Mouse (Mus musculus) layer of hippocampus, postnatal 10 days (tissue): ENCODE measurements around the gene Gtf3c1. TPM values are rescaled to one million over a fixed set of nuclear protein-coding genes. Genes with fewer than 3 reads are reported as not detected.

Experiments
- DNase-seq, 2 experiments: peaks; one replicate each; pipeline ENCODE4 v3.0.0; 2021; ENCODE audit warnings: low spot score in 2 of 2
- total RNA-seq, 2 experiments: library from RNA; stranded (reverse); gene quantifications; 2 replicates each; pipeline ENCODE4 v1.2.3; 2021

Gtf3c1 gene
- total RNA-seq, 2 experiments from 2014 or later, result 79.0 to 87.7 TPM

DNA sequence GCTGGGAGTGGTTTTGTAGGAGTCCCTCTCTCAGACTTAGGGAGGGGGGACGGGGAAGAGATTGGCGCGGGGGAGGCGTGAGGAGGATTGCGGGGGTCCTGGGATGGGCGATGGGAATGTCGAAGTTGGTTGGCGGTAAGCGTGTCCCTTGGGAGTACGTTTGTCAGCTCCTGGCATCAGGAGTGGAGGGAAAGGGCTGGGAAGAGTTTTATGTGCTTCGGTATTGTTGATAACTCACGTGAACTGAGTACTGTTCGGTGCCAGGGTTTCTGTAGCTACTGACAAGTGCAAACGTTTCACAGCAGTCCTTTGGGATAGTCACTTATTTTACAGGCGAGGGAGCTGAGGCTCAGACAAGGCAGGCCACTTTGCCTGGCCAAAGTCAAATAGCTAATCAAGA is 520 bp upstream of the Gtf3c1 start:
- no peak for DNase-seq

DNA sequence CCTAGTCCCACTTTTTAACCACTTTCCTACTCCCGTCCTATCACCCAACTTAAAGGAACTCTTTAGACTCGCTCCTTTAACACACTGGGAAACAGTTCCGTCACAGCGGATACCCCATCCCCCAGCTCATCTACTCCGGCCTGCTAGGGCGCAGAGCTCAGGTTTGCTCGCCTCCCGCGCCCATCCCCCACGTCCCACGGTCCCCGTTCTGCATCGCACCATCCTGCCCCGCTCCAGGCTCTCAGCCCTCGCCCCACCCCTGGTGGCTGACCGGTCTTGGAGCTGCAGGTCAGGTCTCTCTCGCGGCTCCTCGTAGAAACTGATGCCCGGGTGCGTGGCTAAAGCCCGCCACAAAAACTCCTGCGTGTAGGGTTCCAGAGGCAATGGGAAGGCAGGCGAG is 394 bp downstream of the Gtf3c1 start:
- peak; percentile 67 to 73 for DNase-seq

DNA sequence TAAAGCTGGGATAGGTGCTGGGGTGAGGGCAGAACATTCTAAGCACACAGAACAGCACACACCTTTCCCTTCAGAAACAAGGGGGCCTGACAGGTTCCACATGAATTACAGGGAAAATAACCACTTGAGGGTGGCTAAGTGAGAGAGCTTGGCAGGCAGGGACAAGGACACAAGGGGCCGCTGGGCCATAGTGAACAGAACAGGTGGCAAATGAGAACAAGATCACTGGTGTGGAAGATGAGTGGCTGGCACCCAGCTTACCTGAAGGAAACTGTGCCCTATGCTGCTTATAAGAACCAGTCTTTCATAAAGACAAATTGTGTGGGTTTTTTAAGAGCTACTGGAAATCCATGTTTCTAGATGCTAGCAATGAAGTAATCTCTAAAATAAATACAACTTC is 4.8 kb downstream of the Gtf3c1 start:
- no peak for DNase-seq

DNA sequence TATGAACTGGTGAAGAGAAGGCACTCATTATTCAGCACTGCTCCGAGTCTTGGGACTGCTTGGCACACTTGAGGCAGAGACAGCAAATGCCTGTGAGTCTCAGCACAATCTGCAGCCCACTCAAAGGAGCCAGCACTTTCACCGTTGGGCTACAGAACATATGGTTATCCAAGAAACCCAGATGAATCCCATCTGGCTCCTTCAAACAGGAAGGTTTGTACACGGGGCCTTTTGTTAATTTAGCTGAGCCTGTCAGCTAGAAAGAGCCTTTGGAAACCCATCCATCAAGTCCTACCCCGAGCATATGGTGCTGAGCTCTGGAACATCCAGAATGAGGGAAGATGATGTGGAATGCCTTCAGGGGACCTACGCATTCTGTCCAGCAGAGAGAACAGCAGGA is 13.5 kb downstream of the Gtf3c1 start:
- DNase-seq, result peak in 1 of 2 experiments; percentile 15

DNA sequence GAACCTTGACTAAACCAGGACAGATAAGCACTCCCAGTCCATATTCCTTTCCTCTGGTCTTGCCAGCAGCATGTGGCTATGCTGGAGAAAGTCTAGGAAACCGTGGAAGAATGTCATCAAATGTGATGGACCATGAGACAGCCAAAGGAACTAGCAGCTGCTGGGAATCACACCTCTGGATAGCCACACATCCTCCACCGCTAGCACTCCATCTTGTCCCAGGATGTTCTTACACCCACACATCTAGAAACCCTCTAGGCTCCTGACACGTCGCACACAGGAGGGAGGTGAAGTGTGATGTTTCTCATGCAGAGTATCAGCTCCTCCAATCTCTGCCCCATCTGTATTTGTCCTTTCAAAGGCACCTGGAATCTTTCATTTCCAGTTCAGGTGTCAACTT is 17.1 kb downstream of the Gtf3c1 start:
- DNase-seq, result no peak

DNA sequence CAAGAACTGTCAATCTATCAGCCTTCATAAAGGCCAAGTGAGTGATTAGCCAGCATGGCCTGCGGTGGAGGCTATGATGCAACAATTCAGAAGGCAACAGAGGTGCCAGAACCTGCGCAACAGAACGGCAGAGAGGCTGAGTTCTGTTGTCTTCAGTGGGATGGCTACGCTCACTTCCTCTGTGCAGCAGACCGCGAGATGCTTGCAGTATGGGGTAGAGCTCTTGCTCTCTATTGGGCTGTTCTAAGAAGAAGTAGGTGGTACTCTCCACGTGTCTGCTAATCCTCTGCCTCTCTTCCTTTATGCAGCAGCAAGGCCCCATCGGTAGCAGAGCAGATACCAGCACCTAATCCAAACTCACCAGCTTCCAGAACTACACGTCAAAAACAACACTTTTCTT is 27.6 kb downstream of the Gtf3c1 start:
- DNase-seq, result no peak

DNA sequence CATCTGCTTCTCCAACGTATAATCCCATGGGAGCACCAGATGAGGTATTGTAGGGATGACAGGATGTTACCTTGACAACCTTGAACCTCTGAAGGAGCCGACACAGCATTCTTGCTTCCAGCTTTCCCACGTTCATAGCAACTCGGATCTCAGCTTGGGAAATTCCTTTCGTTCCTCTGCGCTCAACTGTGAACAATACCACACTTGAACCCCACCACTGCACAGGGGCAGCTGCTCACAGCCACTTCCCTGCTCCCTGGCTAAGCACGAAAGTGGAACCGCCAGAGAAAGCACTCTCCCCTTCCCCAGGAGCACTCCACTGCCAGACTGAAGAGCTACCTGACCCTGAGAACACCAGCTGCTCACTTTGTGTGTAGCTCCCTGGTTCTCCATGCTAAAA is 28.8 kb downstream of the Gtf3c1 start:
- DNase-seq, result no peak

DNA sequence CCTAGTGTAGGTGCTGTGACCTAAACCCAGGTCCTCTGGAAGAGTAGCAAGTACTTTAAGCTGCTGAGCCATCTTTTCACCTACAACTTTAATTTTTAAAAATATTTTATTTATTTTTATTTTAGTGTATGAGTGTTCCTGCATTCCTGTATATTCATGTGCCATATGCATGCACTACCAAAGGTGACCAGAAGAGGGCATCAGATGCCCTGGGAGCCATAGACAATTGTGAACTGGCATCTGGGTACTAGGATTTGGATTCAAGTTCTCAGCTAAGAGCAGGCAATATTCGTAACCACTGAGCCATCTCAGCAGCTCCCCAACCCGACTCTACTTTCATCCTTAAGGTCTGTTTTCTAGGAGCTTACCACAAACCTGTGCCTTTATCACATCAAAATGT is 32.7 kb downstream of the Gtf3c1 start:
- DNase-seq, result peak; percentile 38 to 64

DNA sequence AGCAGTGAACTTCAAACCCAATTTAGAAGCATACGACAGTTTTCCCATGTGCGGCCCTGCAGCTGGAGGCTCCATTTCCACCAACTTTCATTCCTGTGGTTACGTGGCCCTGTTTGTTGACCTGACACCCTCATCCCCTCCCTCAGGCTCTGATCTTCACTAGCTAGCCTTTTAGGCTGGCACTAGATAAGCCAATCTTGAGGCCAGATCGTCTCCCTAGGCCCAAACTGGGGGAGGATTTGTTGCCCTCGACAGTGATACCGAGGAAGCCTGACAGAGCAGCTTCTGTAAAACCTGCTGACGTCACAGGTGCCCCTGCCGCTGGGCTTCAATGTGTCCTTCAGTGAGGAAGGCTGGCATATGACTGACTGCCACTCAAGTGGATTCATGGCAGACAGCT is 36.2 kb downstream of the Gtf3c1 start:
- no peak for DNase-seq

DNA sequence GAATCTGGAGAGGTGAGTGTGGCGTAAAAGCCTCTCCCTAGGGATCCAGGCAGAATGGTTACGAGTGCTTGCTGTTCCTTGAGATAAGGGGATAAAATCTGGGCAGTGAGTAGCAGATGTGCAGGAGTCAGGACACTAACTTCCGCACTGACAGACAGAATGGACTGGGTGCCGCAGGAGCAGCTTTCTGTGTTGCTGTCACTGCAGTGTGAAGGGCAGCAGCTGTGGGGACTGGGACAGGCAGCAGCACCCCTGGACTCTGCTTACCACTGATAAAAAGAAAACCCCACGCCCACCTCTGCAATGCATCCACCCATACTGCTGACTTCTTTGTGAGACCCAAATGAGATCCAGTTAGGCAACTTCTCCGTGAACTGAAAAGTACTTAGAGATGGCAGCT is 36.7 kb downstream of the Gtf3c1 start:
- DNase-seq, result no peak

DNA sequence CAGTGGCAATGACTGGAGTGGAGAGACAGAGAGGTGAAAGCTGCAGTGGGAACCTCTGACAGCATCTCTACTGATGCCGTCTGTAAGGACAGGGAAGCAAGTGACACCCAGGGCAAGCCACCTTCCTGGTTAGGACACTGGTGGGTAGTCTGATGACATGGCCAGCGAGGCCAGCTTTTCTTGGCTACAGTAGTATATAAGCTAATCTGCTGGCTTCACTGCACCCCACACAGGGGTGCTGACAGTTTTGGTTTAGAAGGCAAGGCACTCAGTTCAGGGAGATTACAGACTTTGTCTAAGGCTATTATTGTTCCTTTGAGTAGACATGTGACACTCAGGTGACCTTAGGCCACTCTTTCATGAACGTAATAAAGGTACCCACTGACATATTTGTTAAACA is 43.9 kb downstream of the Gtf3c1 start:
- DNase-seq, result no peak

DNA sequence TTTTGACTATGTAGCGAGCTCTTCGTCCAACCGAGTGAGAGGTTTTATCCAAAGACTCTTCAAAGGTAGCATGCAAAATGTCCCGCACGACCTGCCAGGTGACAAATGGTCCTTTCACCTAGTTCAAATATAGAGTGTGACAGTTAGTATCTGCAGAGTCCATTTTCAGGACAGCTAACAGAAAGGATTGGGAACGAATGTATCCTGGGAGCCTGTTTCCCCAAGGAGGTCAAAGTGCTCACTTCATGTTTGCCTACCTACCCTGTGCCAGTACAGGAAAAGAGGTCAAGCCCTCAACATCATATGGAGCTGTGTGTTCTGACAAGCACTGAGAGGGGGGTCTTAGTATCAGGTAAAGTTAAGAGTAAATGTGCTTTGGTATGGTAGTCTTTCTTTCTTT is 50.1 kb downstream of the Gtf3c1 start:
- no peak for DNase-seq

DNA sequence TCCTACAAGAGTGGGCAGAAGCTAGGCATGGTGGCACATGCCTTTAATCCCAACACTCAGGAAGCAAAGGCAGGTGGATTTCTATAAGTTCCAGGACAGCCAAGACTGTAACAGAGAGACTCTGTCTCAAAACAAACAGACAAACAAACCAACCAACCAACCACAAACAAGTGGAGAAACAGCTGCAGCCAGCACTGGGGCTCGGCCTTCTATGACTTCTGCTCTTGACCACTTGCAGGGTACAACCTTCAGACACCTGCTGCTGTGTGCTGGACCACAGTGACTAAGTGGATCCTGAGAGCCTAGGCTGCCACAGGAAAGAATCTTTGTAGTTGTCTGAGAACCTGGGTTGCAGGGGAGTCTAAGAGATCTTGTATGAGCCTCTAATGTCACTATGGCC is 58.6 kb downstream of the Gtf3c1 start:
- no peak for DNase-seq

DNA sequence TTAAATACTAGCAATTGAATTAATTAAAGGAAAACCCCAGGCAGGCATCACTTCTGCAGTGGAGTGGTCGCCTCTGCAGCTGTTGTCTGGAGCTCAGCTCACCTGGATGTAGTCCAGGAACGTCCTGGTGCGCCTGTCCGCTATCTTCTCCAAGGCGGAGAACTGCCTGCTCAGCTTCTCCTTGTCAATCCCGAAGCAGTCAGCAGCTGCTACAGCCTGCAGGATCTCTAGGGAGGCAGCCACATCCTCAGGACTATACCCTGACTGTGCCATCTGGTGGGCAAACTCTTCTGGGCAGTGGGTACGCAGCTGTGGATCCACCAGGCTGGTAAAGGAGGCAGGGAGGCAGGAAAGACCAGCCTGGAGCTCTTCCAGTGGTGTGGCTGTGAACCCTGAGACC is 62.2 kb downstream of the Gtf3c1 start:
- DNase-seq, result no peak

DNA sequence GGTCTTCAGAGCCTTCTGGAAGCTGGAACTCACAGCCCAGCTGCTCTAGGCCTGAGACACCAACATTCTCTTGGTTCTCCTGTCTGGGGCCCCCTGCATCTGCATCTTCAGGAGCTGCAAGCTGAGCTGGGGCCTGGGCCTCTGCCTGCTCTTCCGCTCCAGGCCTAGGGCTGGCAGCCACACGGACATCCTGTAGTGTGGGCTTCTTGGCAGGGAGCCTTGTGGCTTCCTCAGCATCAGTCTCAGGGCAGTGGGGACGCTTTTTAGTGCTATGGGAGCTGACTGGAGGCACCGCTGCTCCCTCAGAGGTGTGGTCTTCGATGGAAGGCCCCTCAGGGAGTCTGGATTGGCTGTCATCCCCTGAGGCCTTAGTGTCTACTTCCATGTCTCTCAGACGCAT is 63.7 kb downstream of the Gtf3c1 start:
- DNase-seq, result no peak

DNA sequence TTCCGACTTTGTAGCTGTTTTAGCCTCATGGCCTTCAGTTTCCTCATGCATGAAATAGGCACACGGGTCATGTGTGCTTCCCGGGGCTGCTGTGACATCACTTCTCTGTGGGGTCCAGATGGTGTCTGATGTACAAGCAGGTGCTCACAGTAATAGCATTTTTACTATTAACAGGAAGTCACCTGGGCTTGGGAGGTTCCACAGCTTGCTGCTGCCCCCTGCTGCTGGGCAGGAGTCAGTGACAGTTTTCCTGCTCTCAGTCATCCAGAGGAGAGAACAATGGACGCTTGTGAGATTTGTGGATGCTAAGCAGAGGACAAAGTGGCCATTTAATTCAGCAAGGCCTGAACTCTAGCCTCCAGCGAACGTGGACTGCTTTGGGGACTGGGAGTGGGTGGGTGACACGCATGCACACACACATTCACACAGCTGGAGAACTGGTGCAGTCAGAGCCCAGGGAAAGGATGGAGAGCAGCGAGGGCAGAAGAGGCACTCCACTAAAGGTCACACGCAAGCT is 68.7 kb downstream of the Gtf3c1 start:
- DNase-seq, result peak; percentile 79 to 87

DNA sequence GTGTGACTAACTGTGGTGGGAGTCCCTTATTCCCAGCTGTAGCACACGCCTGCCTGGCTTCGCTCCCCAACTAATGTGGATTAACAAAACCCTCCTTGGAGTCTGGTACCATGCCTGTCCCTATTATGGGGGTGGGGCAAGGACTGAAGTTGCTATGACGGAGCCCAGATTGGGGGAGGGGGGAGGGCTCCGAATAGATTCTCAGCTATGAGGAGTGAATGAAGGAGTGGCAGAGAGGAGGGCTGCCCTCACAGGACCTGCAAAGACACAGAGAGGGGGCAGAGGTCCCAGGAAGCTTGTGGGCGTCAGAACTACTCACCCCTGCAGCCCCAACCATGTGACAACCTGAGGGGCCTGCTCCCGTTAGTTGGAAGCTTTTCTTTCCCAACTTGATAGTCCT is 69.2 kb downstream of the Gtf3c1 start:
- DNase-seq, result no peak

DNA sequence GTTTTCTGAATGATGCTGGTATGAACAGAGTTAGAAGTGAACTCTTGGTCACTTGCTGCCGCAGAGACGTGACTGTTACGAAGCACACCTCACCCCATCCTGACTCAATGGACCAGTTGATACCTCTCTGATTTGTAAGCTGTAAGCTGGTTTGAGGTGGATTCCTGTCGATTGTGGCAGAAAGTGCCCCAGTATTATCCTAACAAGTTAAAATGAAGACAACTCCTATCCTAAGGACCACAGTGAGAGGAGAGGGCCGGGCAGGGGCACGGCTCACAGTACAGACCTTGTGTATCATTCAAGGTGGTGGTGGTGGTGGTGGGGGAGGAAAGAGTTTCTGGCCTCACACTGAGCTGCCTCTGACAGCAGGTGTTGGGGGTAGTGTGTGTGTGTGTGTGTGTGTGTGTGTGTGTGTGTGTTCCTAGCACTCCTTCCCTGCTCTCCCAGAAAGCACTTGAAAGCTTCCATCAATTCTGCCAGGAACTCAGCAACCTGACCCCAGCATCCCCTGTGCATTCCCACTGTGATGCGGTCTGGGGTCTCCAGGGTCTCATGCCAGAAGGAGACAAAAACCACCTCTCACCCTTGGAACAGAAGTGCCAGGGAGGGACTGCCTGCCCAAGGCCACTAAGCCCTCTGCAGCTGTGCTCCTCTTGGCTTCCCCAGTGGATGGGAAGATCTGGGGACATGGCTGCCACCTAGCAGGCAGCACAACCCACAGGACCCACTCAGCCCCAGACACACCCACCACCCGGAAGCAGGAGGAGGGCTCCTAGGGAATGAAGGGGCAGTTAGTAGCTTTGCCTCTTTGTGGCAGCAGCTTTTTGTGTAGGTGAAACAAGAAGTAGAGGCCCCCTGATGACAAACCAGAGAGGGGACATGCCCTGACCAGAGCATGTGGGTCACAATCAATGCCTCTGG is 70.1 kb downstream of the Gtf3c1 start:
- no peak for DNase-seq

DNA sequence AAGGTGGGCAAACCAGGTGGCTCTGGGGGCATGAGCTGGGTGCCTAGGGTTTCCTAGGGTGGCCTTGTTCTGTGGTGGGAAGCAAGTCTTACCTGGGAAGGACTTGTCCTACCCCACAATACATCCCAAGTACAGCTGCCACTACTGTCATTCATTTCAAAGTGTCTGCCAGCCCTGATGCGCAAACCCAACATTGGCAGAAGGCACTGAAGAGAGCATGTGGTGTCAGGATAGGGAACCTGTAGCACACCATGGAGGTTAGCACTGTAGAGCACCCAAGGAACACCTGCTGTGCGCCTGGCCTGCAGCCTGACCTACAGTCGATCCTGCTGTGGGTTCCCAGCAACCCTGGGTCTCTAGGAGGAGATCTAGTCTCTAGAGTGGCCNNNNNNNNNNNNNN is 76.6 kb downstream of the Gtf3c1 start:
- DNase-seq, result no peak

DNA sequence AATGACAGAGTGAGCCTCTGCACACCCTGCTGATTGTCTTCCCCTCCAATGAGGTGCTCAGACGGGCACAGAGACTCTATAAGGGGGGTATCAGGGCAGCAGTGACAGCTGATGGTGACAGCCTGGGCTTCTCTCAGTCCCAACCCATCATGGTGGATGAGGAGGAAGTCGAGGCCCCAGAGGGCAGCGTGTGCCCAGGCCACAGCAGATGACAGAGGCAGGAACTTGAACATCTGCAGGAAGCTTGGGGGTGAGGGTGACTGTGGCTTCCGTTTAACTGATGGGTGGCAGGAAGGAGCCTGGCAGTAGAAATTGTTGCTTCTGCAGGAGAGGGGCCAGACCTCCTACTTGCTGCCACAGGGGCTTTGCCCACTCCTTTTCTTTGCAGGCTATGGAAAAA is 77.3 kb downstream of the Gtf3c1 start:
- DNase-seq, result no peak

DNA sequence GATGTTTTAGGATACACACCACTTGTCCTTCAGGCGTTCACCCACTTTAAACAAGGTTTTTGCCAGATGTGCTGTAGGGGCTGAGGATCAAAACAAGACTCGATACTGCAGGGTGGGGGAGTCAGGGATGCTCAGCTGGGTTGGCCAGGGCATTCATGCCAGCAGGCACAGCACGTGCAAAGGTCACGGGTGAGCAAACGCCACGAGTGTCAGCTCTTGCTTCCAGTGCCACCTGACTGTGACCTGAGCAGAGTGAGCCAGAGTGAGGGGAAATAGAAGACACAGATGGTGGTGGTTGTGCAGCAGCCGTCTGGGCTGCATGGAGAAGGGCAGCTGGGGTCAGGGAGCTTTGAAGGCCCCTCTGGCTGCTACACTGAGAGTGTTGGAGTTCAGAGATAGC is 81.8 kb downstream of the Gtf3c1 start:
- DNase-seq, result no peak

DNA sequence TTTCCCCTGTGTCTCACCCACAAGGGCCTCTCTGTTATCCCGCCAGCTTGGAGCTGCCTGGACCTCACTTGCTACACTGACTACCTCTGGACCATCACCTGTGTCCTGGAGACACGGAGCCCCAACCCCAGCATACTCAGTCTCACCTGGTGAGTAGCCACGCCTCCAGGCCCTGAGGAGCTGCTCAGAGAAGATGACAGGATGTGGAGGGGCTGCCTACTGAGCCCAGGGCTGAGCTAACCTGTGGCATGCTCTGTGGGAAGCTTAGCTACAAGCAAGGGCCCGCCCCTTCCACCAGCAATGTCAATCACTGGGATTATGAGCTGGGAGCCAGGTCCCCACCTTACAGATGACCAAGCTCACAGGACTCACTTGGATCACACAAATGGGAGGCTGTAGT is 82.4 kb downstream of the Gtf3c1 start:
- no peak for DNase-seq
